Mouse (Mus musculus): ENCODE data around the gene Foxa2.

DNA sequence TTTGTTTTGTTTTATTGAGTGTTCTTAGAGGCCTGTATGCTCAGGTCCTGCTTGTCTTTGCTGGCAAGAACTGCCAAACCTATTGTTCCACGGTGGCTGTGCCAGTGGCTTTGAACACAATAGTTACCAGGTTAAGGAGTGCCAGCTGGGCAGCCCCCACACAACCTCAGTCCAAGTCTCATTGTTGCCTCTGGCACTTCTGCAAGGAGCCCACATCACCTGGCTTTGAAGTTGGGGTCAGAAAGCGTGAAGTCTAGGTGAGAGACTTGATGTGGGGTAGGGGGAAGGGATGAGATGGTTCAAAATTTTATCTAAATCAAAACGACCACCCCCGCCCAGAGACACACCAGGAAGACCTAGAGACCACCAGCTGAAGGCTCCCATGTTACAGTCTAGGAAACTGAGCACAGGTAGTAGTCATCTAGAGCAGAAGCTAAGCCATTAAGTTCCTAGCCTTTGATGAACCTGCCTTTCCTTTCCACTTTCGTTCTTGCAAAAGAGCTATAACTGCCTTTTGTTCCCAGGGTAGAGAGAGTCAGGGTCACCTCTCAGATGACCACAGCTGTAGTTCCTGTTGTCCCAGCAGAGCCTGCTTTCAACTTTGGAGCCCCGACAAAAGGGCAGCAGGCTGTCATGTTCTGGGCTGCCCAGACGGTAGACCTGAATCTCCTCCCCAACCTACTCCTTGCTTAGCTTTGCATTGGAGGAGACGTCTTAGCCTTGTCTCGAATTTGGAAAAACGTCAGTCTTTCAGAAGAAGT lies 48.4 kb downstream of the Foxa2 start:
- TF ChIP-seq CTCF (IDR thresholded peaks at IDR 0.05; ENCODE audit: low read depth) (no peak), EP300 (IDR thresholded peaks at IDR 0.05; ENCODE audit: low read depth) (no peak)

All from liver, embryonic 14.5 days (tissue).